Mouse (Mus musculus): ENCODE results near the gene Aqp9. TPM values are rescaled to one million over a fixed set of nuclear protein-coding genes. Genes with fewer than 3 reads are reported as not detected.

Aqp9 gene
- polyA plus RNA-seq, 1 experiment: 17.7 TPM

DNA sequence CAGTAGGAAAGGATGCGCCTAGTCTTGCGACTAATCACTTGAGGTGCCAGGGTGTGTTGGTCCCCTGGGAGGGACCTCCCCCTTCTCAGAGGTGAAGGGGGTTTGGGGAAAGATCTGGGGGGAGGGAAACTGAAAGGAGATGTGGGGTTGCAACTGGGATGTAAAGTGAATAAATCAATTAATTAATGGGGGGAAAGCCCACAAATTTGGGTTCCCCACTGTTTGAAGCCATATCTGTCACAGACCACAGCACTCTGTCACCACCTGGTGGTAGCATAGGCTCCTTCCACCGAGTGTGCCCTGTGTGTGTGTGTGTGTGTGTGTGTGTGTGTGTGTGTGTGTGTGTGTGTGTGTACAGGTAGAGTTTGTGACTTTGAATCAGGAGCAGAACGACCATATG, 94.7 kb downstream of the Aqp9 start:
- no peak for TF ChIP-seq POLR2A (IDR thresholded peaks at IDR 0.05; ENCODE audit: borderline replicate concordance, control insufficient read depth, low read depth, low read length)
- peak; percentile 68 for TF ChIP-seq CTCF (IDR thresholded peaks at IDR 0.05; ENCODE audit: control insufficient read depth, insufficient read depth, low read length)
- Histone ChIP-seq H3K4me3 (replicated peaks; ENCODE audit: control insufficient read depth, low read depth, low read length) (no peak overlapping the region), H3K4me1 (ENCODE audit: control insufficient read depth, insufficient read depth, low read length) (no peaks in the 10 kb centered on the region; the same call in 1 of the 2 replicates), H3K27ac (ENCODE audit: control insufficient read depth, insufficient read depth, low read depth, low read length, poor library complexity) (no peak overlapping the region)
- 45% methylated on average over 4 of the region's 4 CpGs for WGBS

DNA sequence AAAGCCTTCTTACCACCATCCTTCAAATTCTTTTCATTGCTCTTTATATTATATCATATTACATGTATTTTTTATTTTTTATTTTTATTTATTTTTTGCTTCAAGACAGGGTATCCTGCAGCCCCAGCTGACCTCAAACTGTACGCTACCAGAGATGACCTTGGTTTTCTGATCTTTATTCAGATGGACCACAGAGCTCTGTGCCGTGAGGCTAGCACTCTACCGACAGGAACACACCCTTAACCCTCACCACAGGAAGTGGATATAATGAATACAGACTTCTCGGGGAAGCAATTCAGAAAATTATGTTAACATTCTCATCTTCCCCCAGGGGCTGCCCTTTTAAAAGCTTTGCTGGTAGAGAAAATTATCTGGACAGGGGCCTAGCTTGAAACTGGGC, 95.4 kb downstream of the Aqp9 start:
- WGBS: 5% methylated on average over 4 of the region's 4 CpGs
- Histone ChIP-seq H3K4me1 (ENCODE audit: control insufficient read depth, insufficient read depth, low read length) (no peaks in the 10 kb centered on the region; the same call in 1 of the 2 replicates), H3K27ac (ENCODE audit: control insufficient read depth, insufficient read depth, low read depth, low read length, poor library complexity) (no peak overlapping the region), H3K4me3 (replicated peaks; ENCODE audit: control insufficient read depth, low read depth, low read length) (no peak overlapping the region)
- no peak for TF ChIP-seq POLR2A (IDR thresholded peaks at IDR 0.05; ENCODE audit: borderline replicate concordance, control insufficient read depth, low read depth, low read length)
- no peak for TF ChIP-seq CTCF (IDR thresholded peaks at IDR 0.05; ENCODE audit: control insufficient read depth, insufficient read depth, low read length)

DNA sequence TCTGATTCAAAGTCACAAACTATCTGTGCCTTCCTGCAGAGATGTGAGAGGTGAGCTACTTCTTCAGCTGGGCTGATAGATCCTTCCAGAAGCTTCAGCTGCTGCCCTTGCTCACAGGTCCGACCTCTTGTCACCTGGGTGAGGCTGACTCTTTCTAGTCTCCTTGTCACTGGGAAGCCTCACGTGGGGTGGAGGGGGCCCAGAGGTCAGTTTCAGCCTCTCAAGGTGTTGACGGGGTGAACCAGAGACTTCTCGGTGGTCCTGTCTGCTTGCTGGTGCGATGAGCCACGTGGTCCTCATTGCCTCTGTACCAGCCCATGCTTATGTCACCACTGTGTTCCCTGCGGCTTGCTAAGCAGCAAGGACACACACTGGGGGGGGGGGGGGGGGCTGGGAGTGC, 96.0 kb downstream of the Aqp9 start:
- TF ChIP-seq POLR2A (IDR thresholded peaks at IDR 0.05; ENCODE audit: borderline replicate concordance, control insufficient read depth, low read depth, low read length) (no peak), CTCF (IDR thresholded peaks at IDR 0.05; ENCODE audit: control insufficient read depth, insufficient read depth, low read length) (no peak)
- no peaks in the 10 kb centered on the region; the same call in 1 of the 2 replicates for H3K4me1 ChIP-seq (ENCODE audit: control insufficient read depth, insufficient read depth, low read length)

DNA sequence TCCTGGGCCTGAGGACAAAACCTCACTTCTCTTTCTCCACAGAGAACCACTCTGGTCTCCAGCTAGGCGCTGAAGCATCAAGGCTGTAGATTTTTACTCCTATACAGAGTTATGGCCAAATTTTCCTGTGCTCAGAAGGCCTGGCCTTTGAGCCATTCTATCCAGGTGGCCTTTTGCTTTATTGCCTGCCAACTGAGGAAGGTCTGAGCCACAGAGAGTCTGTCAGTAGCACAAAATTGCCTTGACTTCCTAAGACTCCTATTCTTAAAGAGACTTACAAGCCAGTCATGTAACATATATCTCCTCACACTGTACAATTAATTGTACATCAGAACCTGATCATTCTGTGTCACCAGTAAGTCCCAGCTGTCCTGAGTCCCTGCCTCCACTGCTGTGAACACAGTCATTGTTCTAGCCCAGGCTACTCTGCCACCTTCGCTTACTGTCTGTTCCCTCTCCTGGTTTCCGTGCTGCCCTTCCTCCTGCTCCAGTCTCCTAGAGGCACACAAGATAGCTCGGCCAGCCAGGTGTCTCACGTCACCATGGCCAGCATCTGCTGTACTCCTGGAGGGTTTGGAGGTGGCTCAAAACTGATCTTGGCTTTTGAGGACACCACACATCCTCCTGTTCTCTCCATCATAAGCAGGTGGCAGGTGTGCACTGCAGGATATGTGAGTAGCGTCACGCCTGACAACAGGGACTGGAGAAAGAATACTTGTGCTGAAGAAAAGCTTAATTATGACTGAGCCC, 96.7 kb downstream of the Aqp9 start:
- Histone ChIP-seq H3K4me3 (replicated peaks; ENCODE audit: control insufficient read depth, low read depth, low read length) (no peak overlapping the region), H3K27ac (ENCODE audit: control insufficient read depth, insufficient read depth, low read depth, low read length, poor library complexity) (no peak overlapping the region), H3K4me1 (ENCODE audit: control insufficient read depth, insufficient read depth, low read length) (no peaks in the 10 kb centered on the region; the same call in 1 of the 2 replicates)
- no peak for TF ChIP-seq POLR2A (IDR thresholded peaks at IDR 0.05; ENCODE audit: borderline replicate concordance, control insufficient read depth, low read depth, low read length)
- no peak for TF ChIP-seq CTCF (IDR thresholded peaks at IDR 0.05; ENCODE audit: control insufficient read depth, insufficient read depth, low read length)
- WGBS: 85% methylated on average over 7 of the region's 7 CpGs

More for the DNA sequence above, 96.0 kb downstream of the Aqp9 start:
- WGBS: 75% methylated on average over 7 of the region's 7 CpGs
- no peak overlapping the region for H3K4me3 ChIP-seq (replicated peaks; ENCODE audit: control insufficient read depth, low read depth, low read length)
- no peak overlapping the region for H3K27ac ChIP-seq (ENCODE audit: control insufficient read depth, insufficient read depth, low read depth, low read length, poor library complexity)

DNA sequence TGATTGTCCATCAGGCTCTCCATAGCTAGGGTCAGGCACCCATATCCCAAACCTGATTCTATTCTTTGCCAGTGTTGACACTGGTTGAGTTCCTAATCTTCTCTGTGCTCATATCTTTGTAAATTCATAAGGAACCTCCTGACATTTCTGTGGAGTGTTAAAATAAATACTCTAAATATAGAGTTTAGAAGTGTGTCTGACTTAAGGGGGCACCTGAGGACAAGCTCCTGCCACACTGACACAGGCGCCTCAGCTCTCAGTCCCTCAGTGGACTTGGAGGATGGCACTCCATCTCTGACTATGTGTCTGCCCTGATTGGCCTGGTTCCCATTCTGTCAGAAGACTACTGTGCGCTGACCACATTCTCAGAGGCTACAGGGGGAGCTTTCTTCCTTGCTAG, 97.9 kb downstream of the Aqp9 start:
- 75% methylated on average over 2 of the region's 2 CpGs for WGBS
- no peak overlapping the region for H3K27ac ChIP-seq (ENCODE audit: control insufficient read depth, insufficient read depth, low read depth, low read length, poor library complexity)

DNA sequence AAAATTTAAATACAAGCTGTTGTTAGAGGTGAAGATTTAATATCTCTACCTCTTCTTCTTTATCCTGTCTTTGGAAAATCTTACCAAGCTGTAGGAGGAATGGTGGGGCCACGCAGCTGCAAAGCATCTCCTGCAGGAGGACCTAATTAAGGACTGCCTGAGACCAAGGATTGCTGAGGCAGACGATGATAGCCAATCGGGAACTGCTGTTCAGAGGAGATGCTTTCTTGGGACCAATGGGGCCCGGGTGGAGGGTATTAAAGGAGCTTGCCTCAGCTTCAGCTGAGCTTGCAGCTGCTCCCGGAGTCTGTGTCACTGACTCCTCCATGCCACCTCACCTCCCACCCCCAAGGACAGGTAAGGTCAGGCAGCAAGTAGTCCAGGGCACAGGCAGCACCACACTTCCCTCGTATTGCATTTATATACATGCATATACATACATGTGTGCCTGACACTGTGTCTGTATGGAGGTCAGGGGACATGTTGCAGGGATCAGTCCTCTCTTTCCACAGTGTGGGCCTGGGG, 99.6 kb downstream of the Aqp9 start:
- H3K4me1 ChIP-seq (ENCODE audit: control insufficient read depth, insufficient read depth, low read length): no peaks in the 10 kb centered on the region; the same call in 1 of the 2 replicates
- WGBS: 85% methylated on average over 6 of the region's 6 CpGs
- H3K27ac ChIP-seq (ENCODE audit: control insufficient read depth, insufficient read depth, low read depth, low read length, poor library complexity): no peak overlapping the region
- H3K4me3 ChIP-seq (replicated peaks; ENCODE audit: control insufficient read depth, low read depth, low read length): no peak overlapping the region
- TF ChIP-seq CTCF (IDR thresholded peaks at IDR 0.05; ENCODE audit: control insufficient read depth, insufficient read depth, low read length) (no peak), POLR2A (IDR thresholded peaks at IDR 0.05; ENCODE audit: borderline replicate concordance, control insufficient read depth, low read depth, low read length) (no peak)

More for the DNA sequence above, 97.9 kb downstream of the Aqp9 start:
- TF ChIP-seq CTCF (IDR thresholded peaks at IDR 0.05; ENCODE audit: control insufficient read depth, insufficient read depth, low read length) (no peak), POLR2A (IDR thresholded peaks at IDR 0.05; ENCODE audit: borderline replicate concordance, control insufficient read depth, low read depth, low read length) (no peak)
- Histone ChIP-seq H3K4me3 (replicated peaks; ENCODE audit: control insufficient read depth, low read depth, low read length) (no peak overlapping the region), H3K4me1 (ENCODE audit: control insufficient read depth, insufficient read depth, low read length) (no peaks in the 10 kb centered on the region; the same call in 1 of the 2 replicates)

DNA sequence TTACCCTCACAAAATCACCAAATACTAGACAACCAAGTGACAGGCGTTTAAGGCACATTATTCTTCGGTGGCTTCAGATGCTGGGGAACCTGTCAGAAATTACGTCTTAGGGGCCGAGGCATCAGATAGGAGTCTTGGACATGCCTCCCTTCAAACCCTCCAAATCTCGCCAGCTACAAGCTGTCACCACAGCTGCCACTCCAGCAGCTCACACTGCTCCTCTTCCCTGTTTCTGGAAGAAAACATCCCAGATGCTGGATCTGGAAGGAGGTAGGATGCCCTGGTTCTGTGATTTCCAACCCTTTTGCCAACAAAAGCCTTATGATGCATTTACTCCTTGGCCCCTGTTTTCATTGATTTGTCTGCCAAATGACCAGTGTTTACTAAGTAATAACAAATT, 101.3 kb downstream of the Aqp9 start:
- TF ChIP-seq CTCF (IDR thresholded peaks at IDR 0.05; ENCODE audit: control insufficient read depth, insufficient read depth, low read length): no peak
- no peak for TF ChIP-seq POLR2A (IDR thresholded peaks at IDR 0.05; ENCODE audit: borderline replicate concordance, control insufficient read depth, low read depth, low read length)
- H3K27ac ChIP-seq (ENCODE audit: control insufficient read depth, insufficient read depth, low read depth, low read length, poor library complexity): no peak overlapping the region
- WGBS: 86% methylated on average over 5 of the region's 5 CpGs
- H3K4me3 ChIP-seq (replicated peaks; ENCODE audit: control insufficient read depth, low read depth, low read length): no peak overlapping the region
- no peaks in the 10 kb centered on the region; the same call in 1 of the 2 replicates for H3K4me1 ChIP-seq (ENCODE audit: control insufficient read depth, insufficient read depth, low read length)

DNA sequence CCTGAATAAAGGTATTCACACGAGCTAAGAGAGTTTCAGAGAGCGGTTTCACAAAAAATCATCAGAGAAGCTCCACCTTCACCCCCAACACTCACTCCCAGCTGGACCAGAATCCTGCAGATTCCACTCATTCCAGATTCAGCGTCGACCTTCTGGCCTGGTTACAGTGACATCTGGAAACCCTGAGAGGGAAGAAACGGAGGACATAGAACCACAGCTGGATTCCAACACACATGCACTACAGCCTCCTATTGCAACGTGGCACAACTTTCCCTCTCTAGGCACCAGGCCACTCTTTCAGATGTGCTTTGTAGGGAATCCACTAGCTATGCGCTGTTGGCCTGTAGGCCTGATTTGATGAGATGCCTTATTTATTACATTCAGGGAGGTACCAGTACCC, 102.0 kb downstream of the Aqp9 start:
- no peak overlapping the region for H3K27ac ChIP-seq (ENCODE audit: control insufficient read depth, insufficient read depth, low read depth, low read length, poor library complexity)
- WGBS: 84% methylated on average over 7 of the region's 7 CpGs
- H3K4me1 ChIP-seq (ENCODE audit: control insufficient read depth, insufficient read depth, low read length): no peaks in the 10 kb centered on the region; the same call in 1 of the 2 replicates
- TF ChIP-seq POLR2A (IDR thresholded peaks at IDR 0.05; ENCODE audit: borderline replicate concordance, control insufficient read depth, low read depth, low read length): no peak
- TF ChIP-seq CTCF (IDR thresholded peaks at IDR 0.05; ENCODE audit: control insufficient read depth, insufficient read depth, low read length): no peak
- H3K4me3 ChIP-seq (replicated peaks; ENCODE audit: control insufficient read depth, low read depth, low read length): no peak overlapping the region

Data from bone marrow, adult 2 months (tissue).